Mouse (Mus musculus) lung, postnatal 0 days (tissue): ENCODE data around the gene Slc44a3.

Experiments
- CTCF ChIP-seq: IDR thresholded peaks from 2 replicates; pipeline ENCODE4 v1.5.1; 2016; ENCODE audit warnings: antibody characterized with exemption, mild to moderate bottlenecking
- EP300 ChIP-seq: IDR thresholded peaks from 2 replicates; pipeline ENCODE4 v1.6.1; 2016; ENCODE audit warnings: antibody characterized with exemption, mild to moderate bottlenecking, control low read depth

DNA sequence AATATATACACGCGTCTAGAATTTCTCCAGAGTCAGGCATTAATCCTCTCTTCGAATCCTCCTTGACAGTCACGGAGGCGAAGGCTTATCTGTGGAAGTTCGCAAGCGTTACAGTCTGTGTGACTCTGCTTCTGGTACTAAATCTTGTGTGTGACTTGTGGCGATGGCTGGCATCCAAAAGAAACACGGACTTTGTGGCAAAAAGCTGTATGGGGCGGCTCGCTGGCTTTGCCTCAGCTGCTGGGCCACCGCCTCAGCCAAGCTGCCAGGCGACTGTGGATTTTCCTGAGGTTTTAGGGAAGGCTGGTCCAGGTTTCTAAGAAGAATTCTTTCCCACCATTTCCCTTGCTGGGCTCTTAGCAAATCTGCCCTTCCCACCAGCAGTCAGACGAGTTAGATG is 21.1 kb upstream of the Slc44a3 start:
- TF ChIP-seq CTCF (no peak), EP300 (no peak)
